Mouse (Mus musculus): ENCODE measurements around the gene Ptf1a.

GRCm38 (mm10) chr2:19452531-19453055 is 7.1 kb downstream of the Ptf1a start:
- TF ChIP-seq CTCF (IDR thresholded peaks at IDR 0.05; ENCODE audit: control insufficient read depth, insufficient read depth, insufficient read length) (no peak), MYOD1 (IDR thresholded peaks at IDR 0.05; ENCODE audit: control insufficient read depth, insufficient read length, low read depth) (no peak), MYOG (IDR thresholded peaks at IDR 0.05; ENCODE audit: control insufficient read depth, extremely low read depth, insufficient read length) (no peak), MAX (IDR thresholded peaks at IDR 0.05) (no peak), FOSL1 (IDR thresholded peaks at IDR 0.05; ENCODE audit: insufficient read depth, low read length, poor library complexity, severe bottlenecking) (no peak)

Measured in C2C12 (cell line).